Mouse (Mus musculus) testis, adult 2 months (tissue): ENCODE measurements around the gene Pgam2.

Source experiments
- CTCF ChIP-seq: fragments of 200-500 bp; IDR thresholded peaks from 2 replicates; pipeline ENCODE4 v1.5.1; 2012; ENCODE audit warnings: low read depth, mild to moderate bottlenecking, inconsistent platforms, low read length, moderate library complexity; ENCODE audit not compliant: control insufficient read depth, insufficient read depth, insufficient replicate concordance
- POLR2A ChIP-seq: fragments of 200-500 bp; IDR thresholded peaks from 2 replicates; pipeline ENCODE4 v1.6.1; 2012; ENCODE audit warnings: low read depth, mild to moderate bottlenecking, inconsistent platforms, low read length, moderate library complexity; ENCODE audit not compliant: control insufficient read depth

DNA sequence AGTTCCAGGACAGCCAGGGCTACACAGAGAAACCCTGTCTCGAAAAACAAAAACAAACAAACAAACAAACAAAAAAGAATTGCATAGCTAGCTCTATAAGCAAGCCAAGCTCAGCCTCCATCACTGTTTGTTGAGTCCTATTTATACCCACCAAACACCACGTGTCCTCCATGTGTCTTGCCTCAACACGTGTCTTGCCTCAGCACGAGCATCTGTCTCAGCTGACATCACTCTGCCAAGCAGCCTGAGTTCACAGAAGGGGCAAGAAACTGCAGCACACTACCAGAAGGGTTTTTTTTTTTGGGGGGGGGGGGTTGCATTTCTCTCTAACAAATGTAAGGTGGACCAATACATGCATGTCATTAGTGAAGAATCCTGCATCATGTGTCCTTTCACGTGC lies 46.9 kb upstream of the Pgam2 start:
- TF ChIP-seq POLR2A (no peak), CTCF (no peak)
